Mouse (Mus musculus) midbrain, embryonic 16.5 days (tissue): ENCODE measurements around the gene Dgkg. TPM values are rescaled to one million over a fixed set of nuclear protein-coding genes. Genes with fewer than 3 reads are reported as not detected.

ENCODE experiments used
- ATAC-seq: fragments of 200-750 bp; cut with Nextera tagmentation; 2 replicates; pipeline ENCODE4 v1.8.0; 2017; ENCODE audit warnings: moderate TSS enrichment
- H3K27ac ChIP-seq: fragments of 300-500 bp; sonication (generic); 2 replicates; pipeline ENCODE4 v1.5.1; 2014; ENCODE audit warnings: mild to moderate bottlenecking, low read length, mixed read lengths
- H3K27me3 ChIP-seq: fragments of 300-500 bp; sonication (generic); 2 replicates; pipeline ENCODE4 v1.6.1; 2014; ENCODE audit warnings: low read depth, low read length, mixed read lengths; ENCODE audit not compliant: control insufficient read depth, insufficient read depth
- H3K36me3 ChIP-seq: fragments of 300-500 bp; sonication (generic); 2 replicates; pipeline ENCODE4 v1.6.1; 2014; ENCODE audit warnings: mild to moderate bottlenecking, low read length, moderate library complexity, mixed read lengths; ENCODE audit not compliant: control insufficient read depth, insufficient read depth
- H3K4me1 ChIP-seq: fragments of 300-500 bp; sonication (generic); 2 replicates; pipeline ENCODE4 v1.6.1; 2014; ENCODE audit warnings: mild to moderate bottlenecking, low read length, mixed read lengths; ENCODE audit not compliant: control insufficient read depth, insufficient read depth
- H3K4me2 ChIP-seq: fragments of 300-500 bp; sonication (generic); 2 replicates; pipeline ENCODE4 v1.6.1; 2014; ENCODE audit warnings: mild to moderate bottlenecking, low read length, mixed read lengths
- H3K4me3 ChIP-seq: fragments of 300-500 bp; sonication (generic); 2 replicates; pipeline ENCODE4 v1.5.1; 2014; ENCODE audit warnings: low read depth, mild to moderate bottlenecking, low read length, moderate library complexity, mixed read lengths
- H3K9ac ChIP-seq: fragments of 300-500 bp; sonication (generic); 2 replicates; pipeline ENCODE4 v1.6.1; 2014; ENCODE audit warnings: low read depth, low read length, mixed read lengths
- H3K9me3 ChIP-seq: fragments of 300-500 bp; sonication (generic); replicated peaks from 2 replicates; pipeline ENCODE4 v1.6.1; 2014; ENCODE audit warnings: mild to moderate bottlenecking, low read length, mixed read lengths; ENCODE audit not compliant: control insufficient read depth, poor library complexity, severe bottlenecking
- WGBS: fragments of 180-500 bp; shearing (Covaris S2); extraction: QIAGEN DNeasy Blood & Tissue Kit; methylation state at CpG from one replicate; pipeline ENCODE4 v1.1.7; 2014; 5-methylcytosine and 5-hydroxymethylcytosine counted together
- microRNA-seq: library from miRNA; unstranded; fragments of <30 nt; microRNA quantifications from one replicate; pipeline ENCODE4, GENCODE M21; 2017
- polyA plus RNA-seq: library from polyadenylated mRNA; unstranded; fragments of >200 nt; fragmentation: Nextera tagmentation; extraction: Ambion mirVana; gene quantifications from 2 replicates; pipeline ENCODE4 v1.2.1, GENCODE M21; 2015

Gene Dgkg
- polyA plus RNA-seq, 1 experiment from 2014 or later: 4.6 TPM

DNA sequence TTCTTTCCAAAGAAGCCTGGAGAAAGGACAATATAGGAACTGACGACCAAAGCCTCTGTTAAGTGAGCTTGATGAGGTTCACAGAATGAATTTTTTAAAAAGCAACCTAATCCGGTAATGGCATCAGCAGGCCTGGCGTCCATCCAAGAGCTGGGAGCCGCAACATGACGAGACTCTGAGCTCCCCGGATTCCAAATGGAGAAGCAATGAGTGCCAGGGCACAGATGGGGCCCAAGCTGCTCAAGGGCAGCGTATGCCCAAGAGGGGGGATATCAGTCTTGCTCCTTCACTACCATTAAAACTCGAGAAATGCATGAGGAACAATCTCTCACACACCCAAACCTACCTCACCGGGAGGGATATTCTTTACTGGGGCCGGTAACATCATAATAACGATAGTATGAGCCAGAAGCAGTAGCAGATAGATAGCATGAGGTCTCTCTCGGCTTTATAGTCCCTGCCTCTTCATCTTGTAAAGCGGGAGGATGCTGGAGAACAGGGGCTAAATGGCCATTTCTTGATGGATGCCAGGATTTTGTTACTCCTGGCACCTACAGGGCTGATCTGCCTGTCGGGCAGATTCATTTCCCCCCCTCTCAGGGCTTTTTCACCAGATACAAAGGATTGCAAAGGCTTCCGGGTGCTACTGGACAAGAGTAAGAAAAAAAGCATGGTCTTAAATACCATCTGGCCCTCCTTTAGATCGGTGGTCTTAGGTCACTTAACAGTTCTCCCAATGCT lies 226.6 kb downstream of the Dgkg start:
- Histone ChIP-seq H3K27ac (no peak overlapping the region), H3K4me3 (no peak overlapping the region), H3K4me1 (peaks cover 24% of the 10 kb centered on the region), H3K27me3 (peaks cover 20% of the 10 kb centered on the region), H3K4me2 (no peak overlapping the region), H3K36me3 (no peaks in the 10 kb centered on the region), H3K9me3 (no peaks in the 10 kb centered on the region), H3K9ac (no peak overlapping the region)
- WGBS: 52% methylated on average over 16 of the region's 16 CpGs
- ATAC-seq: no peak

DNA sequence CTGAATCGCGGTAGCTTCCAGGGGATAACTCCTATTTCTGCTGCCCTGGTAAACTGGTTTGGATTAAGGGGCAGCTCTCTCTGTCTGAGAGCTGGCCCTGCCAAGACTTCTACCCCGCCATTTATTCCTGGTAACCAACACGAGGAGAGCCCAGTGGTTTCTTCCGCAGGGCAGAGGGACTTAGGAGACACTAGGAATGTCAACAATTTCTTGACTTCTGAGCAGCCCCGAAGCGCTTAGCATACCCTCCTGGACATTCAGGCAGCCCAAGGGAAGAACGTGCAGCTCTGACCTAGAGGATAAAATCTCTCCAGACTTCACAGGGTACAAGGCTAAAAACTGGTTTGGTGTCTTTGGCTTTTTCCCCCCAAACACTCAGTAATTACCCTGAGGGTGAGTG lies 227.6 kb downstream of the Dgkg start:
- Histone ChIP-seq H3K27me3 (peaks cover 12% of the 10 kb centered on the region), H3K27ac (peak overlapping the region; percentile 50), H3K4me3 (peak overlapping the region; percentile 28; the same call in 1 of the 2 replicates), H3K4me2 (peak overlapping the region; percentile 55), H3K9ac (no peak overlapping the region), H3K36me3 (no peaks in the 10 kb centered on the region), H3K9me3 (no peaks in the 10 kb centered on the region), H3K4me1 (peaks cover 24% of the 10 kb centered on the region)
- ATAC-seq: peak; percentile 26; the same call in 1 of the 2 replicates
- WGBS: 3% methylated on average over 8 of the region's 8 CpGs

DNA sequence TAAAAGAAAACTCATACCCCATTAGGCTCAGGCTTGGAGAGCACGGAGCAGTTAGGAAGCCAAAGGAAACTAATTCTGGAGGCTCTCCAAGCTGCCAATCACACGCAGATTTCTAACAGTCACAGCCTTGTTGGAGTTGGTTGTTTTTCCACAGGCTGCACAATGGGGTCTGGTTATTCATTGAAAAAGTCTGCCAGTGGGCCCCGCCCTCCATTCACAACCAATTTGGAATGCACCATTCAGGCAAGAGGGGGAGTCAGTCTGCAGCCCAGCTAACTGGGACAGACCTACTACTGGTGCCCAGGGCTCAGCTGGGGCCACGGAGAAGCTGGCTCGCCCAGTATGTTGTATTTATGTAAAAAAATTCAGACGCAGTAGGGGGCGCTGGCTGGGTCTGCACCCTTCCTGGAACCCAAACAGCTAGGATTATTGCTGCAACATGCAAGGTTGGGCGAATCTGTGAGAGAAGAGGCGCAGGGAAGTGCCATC lies 228.1 kb downstream of the Dgkg start:
- WGBS: 1% methylated on average over 9 of the region's 9 CpGs
- ATAC-seq: peak; percentile 93
- Histone ChIP-seq H3K36me3 (no peaks in the 10 kb centered on the region), H3K27me3 (peaks cover 12% of the 10 kb centered on the region), H3K9ac (no peak overlapping the region), H3K9me3 (no peaks in the 10 kb centered on the region), H3K4me3 (peak overlapping the region; percentile 28; the same call in 1 of the 2 replicates), H3K4me2 (peak overlapping the region; percentile 55), H3K4me1 (peaks cover 20% of the 10 kb centered on the region), H3K27ac (peak overlapping the region; percentile 50)

DNA sequence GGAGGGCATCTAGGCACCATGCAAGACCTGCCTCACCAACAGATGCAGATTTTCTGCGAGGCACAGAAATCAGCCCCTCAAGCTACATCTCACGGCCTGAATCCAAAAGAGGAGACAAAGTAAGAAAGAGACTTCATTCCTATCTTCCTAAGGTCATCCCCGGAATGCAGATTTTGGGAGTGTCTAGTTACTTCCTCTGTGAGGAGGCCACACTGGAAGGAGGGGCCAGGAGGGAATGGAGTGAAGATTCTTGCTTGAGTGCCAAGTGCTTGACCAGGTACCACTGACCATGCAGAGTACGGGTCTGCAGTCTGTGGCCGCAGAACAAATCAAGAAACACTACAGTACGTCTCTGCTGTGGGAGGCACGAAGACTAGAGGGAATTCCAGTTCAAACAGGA lies 230.2 kb downstream of the Dgkg start:
- no peak overlapping the region for H3K27ac ChIP-seq
- peaks cover 16% of the 10 kb centered on the region; the same call in 1 of the 2 replicates for H3K4me1 ChIP-seq
- H3K4me3 ChIP-seq: no peak overlapping the region
- no peak for ATAC-seq
- no peaks in the 10 kb centered on the region for H3K36me3 ChIP-seq
- peaks cover 12% of the 10 kb centered on the region for H3K27me3 ChIP-seq
- 80% methylated on average over 7 of the region's 7 CpGs for WGBS
- no peak overlapping the region for H3K9ac ChIP-seq
- no peak overlapping the region for H3K4me2 ChIP-seq
- no peaks in the 10 kb centered on the region for H3K9me3 ChIP-seq

DNA sequence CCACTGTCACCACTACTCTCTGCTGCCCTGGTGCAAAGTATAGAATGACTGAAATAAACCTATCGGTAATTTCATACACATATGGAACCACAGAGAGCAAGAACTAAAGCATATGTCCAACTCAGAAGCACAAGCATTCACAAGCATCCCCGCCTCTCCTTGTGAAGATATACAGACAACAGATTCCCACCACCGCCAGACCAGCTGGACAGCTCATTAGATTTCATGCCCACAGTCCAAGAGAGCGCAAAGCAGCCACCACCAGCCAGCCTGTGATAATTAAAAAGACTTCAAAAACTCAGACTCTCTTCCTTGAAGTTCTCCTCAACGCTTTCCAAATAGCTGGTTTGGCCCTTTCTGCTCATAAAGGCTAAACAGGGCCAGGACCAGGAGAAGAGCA lies 234.8 kb downstream of the Dgkg start:
- no peak overlapping the region for H3K4me2 ChIP-seq
- no peak for ATAC-seq
- WGBS: 60% methylated on average over 5 of the region's 5 CpGs
- H3K4me3 ChIP-seq: no peak overlapping the region
- no peak overlapping the region for H3K27ac ChIP-seq
- H3K9ac ChIP-seq: no peak overlapping the region
- no peaks in the 10 kb centered on the region for H3K27me3 ChIP-seq
- H3K4me1 ChIP-seq: no peaks in the 10 kb centered on the region
- H3K36me3 ChIP-seq: no peaks in the 10 kb centered on the region
- no peaks in the 10 kb centered on the region for H3K9me3 ChIP-seq

Small RNA genes within 50 kb of the gene (microRNA-seq; reads per million reads assigned to microRNA genes)
- gene Mir6362 (not detected), gene Mir8095 (not detected)

Other genes with a start within 250 kb of the Dgkg start
- gene Etv5, start 217.5 kb downstream of the Dgkg start, polyA plus RNA-seq: 13.6 and 17.8 TPM in 2 replicates
- gene Crygs, start 154.4 kb upstream of the Dgkg start, polyA plus RNA-seq: not detected in 2 replicates
- 20.5 and 24.0 TPM in 2 replicates for gene Tbccd1, start 200.4 kb upstream of the Dgkg start, polyA plus RNA-seq
- 97.4 and 97.7 TPM in 2 replicates for gene Dnajb11, start 200.6 kb upstream of the Dgkg start, polyA plus RNA-seq
- not detected in 2 replicates for gene Ahsg, start 234.1 kb upstream of the Dgkg start, polyA plus RNA-seq